Mouse (Mus musculus): ENCODE measurements around the gene Pin1rt1.
A peak's percentile ranks its signal among the peaks of the same experiment; 100 is the strongest.

Pin1rt1 gene

DNA sequence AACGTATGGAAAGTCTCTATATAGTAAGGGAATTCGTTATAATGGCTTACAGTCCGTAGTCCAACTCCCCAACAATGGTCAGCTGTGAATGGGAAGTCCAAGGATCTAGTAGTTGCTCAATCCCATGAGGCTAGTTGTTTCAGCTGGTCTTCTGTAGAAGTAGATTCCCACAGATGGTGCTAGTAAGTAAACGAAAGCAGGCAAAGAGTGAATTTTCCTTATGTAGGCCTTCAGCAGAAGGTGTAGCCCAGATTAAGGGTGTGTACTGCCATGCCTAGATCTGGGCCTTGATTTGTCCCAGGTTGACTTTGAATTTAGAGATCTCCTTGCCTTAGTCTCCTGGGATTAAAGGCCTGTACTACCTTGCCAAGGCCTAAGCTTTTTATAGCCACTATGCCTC, at the start of gene Pin1rt1:
Gene Pin1rt1, minus strand, starts transcription at position 101 of the 400 bp plus-strand sequence.
- DNase-seq (ENCODE audit: low read depth, low spot score), result no peak

DNA sequence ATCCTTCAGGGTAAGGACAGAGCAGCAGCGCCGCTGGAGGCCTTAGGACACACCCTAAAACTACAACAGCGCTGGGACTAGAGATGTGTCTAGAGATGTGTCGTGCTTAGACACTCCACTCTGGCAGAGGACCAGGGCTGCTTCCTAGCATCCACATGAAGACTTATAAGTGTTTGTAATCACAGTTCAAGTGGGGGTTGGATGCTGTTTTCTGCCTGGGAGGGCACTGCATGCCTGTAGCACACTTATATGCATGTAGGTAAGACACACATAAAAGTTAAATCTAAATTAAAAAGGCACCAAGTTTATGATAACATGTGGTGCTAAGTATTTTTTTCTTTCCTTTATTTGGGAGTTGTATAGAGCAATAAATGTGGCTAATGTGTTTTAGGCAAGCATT, 47.8 kb upstream of the Pin1rt1 start:
- DNase-seq (ENCODE audit: low read depth, low spot score), result no peak

DNA sequence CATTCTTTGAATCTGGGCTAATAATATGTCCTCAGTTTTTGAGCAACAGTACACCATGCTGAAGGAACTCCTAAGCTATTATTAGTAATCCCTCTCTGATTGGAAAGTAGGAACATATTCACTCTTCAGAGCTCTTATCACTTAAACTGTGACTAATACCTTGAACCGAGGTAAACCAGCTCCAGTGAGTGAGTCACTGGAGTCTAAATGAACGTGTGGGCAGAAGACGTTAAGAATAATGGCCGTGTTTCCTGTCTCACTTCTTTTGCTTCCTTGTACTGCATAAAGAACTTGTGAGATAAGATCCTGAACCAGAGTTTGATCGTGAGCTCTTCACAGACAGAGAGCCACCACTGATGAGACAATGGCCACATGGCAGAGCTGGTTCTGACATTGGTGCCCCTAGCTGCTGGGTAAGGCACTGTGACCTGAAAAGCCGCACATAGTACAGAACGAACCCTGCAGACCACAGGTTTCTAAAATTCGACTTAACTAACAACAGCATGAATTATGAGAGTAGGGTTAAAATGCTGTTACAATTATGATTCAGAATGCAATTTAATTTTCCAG, 47.0 kb upstream of the Pin1rt1 start:
- no peak for DNase-seq (ENCODE audit: low read depth, low spot score)

DNA sequence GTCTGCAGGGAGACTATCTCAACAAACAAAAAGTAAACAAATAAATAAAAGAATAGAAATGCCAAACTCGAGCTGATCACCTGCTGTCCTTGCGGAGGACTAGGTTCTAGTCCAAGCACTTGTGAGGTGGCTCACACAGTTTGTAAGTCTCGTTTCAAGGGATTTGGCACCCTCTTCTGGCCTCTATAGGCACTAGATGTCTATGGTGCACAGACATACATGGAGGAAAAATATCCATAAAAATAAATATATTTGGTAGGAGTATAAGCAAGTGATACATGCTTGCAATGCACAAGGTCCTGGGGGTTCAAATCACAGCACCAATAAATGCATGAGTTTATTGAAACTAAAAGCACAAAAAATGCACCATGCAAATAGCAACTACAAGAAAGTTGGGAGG, 34.4 kb upstream of the Pin1rt1 start:
- DNase-seq (ENCODE audit: low read depth, low spot score), result no peak

DNA sequence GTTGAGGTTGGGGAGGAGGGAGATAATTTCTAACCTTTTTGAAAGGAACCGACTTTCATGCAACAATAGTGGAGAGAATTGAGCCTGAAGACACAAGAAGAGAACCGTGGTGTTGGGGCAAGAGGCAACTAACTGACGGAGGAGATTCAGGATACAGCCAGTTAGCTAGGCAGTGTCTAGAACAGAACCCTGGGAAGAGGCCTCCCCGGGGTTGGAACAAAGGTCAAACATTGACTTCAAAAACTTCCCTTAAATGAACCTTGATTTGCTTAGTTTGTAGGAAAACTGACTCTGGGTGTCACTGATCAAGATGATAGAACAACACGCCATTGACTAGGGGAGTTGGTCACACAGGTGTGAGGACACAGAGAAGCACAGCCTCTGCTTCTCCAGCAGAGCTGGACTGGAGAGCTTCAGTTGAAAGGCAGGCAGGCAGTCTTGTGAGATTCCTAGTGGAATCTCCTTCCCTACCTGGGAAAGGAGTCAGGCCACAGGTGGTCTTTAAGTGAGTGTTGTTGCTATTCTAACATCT, 32.5 kb upstream of the Pin1rt1 start:
- no peak for DNase-seq (ENCODE audit: low read depth, low spot score)

DNA sequence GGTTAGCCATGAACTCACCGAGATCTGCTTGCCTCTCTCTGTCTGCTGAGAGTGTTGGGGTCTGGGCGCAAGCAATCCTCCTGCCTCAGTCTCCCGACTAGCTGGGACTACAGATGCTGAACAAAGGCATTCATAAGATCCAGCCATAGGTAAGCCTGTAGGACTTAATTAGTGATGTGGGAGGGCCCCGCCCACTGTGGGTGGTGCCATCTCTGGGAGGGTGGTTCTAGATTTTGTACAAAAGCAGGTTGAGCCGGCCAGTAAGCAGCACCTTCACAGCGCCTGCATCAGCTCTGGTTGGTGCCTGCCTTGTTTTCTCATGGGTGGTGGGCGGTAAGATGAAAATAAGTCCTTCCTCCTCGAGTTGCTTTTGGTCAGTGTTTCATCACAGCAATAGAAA, 30.1 kb upstream of the Pin1rt1 start:
- no peak for DNase-seq (ENCODE audit: low read depth, low spot score)

DNA sequence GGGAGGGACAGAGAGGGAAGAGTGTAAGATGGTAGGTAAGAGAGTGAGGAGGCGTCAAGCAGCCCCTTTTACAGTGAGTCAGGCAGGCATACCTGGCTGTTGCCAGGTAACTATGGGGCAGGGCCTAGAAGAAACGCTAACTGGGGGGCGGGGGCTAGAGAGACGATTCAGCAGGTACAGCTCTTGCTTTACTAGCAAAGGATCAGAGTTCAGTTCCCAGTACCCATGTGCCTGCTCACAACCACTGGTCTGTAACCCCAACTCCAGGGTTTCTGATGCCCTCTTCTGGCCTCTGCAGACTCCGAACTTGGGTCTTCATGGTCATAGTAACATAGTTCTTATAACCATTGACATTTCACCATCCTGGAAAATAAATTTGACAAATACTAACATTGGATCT, 27.8 kb upstream of the Pin1rt1 start:
- no peak for DNase-seq (ENCODE audit: low read depth, low spot score)

DNA sequence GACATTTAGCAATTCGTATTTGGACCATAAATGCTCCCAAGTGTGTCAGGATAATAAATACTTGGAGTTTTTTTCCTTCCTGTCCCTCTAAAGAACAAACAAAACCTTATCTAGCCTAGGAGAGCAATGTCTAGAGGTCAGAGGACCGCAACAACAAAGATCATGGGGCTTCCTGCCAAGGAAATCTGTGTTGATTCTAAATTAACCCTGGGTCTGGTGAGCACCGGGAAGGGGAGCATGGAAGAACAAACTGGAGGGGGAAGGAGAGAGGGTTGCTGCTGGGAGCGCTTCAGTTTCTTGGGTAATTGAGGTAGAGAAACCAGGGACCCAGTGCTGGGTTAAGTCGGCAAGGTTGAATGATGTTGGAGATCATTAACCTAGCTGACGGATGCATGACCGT, 27.0 kb upstream of the Pin1rt1 start:
- no peak for DNase-seq (ENCODE audit: low read depth, low spot score)

DNA sequence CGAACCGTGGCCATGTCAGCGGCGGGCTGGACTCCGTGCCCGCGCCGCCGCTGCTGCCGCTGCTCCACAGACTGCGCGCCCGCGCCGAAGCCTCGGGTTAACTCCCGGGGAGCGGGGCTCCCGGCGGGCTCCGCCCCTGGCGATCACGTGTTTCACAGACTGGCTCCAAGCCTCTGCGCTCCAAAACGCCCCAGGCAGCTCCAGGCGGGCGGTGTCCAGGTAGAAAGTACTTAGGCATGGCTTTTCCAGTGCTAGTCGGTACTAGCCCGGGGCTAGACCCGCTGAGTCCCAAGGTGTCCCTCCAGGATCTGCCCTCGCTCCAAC, 26.5 kb upstream of the Pin1rt1 start, which contains the start of gene Depdc7:
Gene Depdc7, minus strand, starts transcription at position 138 of the 324 bp plus-strand sequence.
- peak; percentile 80 for DNase-seq (ENCODE audit: low read depth, low spot score)

DNA sequence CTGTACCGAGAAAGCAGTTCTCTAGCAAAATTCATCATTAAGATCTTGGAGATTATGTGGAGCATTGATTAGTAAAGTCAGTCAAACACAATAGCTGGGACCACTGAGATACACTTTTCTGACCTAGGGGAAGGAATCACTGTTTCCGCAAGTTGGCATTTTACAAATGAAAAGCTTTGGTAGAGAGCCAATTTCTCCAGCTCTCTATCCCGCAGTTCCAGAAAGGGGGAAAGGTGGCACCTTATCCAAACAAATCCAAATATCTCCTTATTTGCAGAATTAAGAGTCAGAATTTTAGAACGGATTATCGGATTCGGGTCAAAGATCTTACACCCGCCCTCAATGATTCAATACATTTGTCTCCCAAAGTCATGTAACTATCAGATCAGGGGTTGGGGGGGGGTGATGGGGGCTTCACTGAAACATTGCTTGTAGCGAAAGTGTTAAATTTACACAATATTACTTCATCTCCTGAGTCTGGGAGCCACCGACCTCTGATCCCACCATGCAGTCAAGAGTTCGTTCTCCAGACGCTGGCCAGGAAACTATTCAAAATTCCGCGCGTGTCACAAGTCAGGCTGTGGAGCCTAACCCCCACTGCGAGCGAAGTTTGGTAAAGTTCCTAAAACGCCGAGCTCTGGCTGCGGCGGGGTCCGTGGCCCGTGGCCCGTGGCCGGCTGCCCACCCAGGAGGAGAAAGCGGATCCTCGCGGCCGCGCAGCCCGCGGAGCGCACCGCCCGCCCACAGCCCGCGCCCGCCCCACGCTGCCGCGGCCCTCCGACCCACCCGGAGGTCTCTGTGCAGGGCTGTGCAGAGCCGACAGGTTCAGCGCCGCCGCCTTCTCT, 25.9 kb upstream of the Pin1rt1 start:
- DNase-seq (ENCODE audit: low read depth, low spot score), result no peak

DNA sequence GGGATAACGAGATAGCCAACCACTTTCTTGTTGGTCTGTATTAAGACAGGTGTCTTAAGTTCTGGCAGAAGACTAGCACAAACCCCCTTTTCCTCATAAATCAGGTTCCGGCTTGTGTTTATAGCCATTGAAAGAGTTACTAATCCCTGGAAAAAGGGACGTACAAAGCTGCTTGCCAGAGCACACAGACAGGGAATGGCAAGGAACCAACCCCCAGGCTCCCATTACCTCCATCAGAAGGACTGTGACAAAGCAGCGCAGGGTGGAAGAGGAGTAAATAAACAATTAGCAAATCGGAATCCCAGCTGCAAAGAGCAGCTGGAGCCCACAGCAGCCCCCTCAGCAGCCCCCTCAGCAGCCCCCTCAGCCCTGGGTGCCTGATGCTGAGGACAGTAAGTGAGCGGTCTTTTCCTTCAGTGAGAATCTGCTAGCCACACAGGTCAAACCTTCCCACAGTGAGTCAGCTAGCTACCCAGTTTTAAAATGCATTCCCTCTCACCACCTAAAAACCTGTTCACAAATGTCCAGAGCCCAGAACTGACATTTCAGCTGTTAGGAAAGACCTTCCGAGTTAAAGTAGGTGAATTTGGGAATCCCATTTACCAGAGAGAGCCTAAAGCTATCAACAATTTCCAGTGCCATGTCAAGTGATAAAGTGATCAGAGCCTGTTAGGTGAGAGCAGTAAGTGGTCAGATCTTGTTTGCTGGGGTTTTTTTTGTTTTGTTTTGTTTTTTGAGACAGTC, 25.0 kb upstream of the Pin1rt1 start:
- no peak for DNase-seq (ENCODE audit: low read depth, low spot score)

DNA sequence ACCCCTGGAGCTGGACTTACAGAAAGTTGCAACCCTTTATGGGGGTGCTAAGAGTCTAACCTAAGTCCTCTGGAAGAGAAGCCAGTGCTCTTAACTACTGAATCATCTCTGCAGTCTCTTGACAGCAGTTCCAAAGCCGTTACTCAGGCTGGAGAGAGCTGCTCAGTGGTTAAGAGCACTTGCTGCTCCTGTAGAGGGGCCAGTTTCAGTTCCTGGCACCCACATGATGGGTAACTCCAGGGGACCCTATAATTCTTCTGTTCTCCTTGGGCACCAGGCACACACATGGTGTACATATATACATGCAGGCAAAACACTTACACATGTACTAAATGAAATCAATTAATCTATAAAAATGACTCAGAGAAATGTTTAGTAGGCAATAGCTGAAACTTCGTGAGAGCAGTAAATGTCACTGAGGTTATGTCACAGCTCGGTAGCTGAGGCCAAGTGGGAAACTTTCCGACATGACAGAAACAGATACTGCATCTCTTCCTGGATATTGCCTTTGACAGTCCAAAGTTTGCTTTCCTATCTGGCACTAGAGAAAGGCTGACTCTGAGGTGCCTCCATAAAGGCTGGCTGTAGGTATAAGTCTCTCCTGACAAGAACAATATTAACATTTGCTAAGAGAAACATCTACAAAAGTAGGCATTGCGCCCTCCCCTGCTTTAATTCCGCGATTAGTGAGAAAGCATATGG, 24.2 kb upstream of the Pin1rt1 start:
- DNase-seq (ENCODE audit: low read depth, low spot score), result no peak

DNA sequence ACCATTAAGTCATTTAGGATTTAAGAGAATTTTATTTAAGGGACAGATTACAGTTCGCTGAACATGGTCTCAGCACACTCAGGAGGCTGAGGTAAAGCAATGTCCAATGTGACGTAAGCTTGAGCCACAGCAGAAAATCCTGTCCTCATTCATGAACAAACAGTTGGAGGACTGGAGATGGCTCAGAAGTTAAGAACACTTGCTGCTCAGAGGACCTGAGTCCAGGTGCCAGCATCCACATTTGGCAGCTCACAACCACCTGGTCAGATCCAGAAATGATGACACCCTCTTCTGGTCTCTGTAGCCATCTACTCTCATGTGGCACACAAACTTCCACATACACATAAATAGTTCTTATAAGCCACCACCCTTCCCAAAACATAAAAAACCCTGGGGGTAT, 23.5 kb upstream of the Pin1rt1 start:
- DNase-seq (ENCODE audit: low read depth, low spot score), result no peak

DNA sequence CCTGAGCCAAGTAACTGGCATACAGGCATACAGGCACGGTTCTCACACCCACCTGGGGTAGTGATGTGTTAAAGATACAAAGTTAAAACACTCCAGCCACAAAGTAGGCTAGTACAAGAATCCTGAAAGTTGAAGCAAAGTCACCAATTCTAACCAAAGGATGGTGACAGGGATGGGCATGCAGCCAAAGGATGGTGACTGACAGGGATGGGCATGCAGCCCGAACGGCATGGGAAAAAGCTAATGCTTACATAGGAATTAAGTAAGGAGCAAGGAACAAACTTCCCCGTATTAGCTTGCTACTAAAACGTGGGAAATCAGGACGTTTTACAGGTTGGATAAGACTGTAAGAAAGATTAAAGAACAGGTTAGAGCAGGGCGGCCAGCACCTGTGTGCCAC, 20.1 kb upstream of the Pin1rt1 start:
- DNase-seq (ENCODE audit: low read depth, low spot score), result no peak

DNA sequence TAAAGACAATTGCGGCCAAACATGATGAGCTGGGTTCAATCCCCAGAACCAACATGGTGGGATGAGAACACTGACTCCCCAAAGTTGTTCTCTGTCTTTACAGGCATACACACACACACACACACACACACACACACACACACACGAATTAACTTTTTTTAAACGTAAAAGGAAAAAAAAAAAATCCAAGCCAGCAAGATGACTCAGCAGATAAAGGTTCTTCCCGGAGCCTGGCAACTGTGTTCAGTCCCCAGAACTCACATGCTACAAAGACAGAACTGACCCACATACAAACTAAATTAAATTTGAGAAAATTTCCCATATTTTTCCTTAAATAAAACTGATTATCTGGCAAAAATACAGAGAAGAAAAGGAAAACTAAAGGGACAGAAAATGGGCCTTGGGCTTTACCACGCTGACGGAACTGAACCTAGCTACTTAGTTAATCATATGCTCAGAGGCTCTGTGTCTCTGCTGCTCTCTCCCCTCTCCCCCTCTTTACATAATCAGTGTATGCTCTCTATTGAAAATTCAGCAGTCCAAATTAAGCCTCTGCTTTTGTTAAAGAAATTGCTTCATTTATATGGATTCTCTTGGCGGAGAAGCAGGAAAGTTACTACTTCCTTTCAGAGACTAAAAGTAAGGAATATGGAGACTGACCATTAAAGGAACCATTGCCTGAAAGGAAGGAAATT, 16.5 kb upstream of the Pin1rt1 start:
- DNase-seq (ENCODE audit: low read depth, low spot score), result no peak

DNA sequence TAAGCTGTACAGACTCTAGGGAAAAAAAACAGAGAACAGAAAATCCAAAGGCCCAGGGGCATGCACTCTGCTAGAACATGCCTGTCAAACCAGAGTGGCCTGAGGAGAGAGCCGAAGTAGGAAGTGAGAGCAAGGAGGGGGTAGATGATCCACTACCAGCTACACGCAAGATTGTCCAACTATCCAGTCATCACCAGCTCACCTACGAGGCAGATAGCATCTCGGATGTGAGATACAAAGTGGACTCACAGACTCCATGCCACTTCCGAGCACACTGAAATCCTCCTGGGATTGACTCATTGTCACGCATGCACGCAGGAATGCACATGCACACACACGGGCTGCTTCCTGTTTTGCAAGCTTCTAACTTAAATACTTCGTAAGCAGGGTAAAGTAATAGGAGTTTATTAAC, 15.9 kb upstream of the Pin1rt1 start:
- DNase-seq (ENCODE audit: low read depth, low spot score), result no peak

DNA sequence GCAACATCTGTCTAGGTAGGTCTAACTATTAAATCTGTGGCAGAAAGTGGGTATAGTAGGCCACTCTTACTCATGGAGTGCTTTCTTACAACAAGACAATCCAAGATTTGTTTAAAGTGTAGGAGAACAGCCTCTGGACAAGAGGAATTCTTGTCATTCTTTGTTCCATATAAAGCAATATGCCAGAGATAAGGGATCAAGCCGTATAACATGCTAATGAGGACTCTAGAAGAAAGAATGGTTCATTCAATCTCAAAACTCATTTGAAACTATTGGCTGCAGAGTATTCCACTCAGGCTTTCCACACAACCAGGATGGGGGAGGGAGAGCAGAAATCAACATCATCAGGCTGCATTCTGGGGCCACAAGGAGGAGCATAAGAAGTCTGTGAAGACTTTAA, 11.2 kb upstream of the Pin1rt1 start:
- no peak for DNase-seq (ENCODE audit: low read depth, low spot score)

DNA sequence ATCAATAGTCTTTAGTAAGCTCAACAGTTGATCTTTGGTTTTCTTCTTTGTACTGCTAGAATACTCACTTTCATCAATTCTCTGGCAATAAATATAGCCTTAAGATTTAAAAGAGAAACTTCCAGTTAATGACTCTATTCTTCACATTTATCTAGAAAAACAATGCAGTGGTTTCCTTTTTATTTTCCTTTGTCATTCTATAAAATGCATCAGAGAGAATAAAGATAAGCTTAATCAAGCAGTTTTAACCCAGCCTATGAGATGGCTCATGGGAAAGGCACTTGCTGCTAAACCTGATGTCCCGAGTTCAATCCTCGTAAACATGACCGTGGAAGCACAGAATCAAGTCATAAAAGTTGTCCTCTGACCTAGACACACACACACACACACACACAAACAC, 5.8 kb upstream of the Pin1rt1 start:
- no peak for DNase-seq (ENCODE audit: low read depth, low spot score)

DNA sequence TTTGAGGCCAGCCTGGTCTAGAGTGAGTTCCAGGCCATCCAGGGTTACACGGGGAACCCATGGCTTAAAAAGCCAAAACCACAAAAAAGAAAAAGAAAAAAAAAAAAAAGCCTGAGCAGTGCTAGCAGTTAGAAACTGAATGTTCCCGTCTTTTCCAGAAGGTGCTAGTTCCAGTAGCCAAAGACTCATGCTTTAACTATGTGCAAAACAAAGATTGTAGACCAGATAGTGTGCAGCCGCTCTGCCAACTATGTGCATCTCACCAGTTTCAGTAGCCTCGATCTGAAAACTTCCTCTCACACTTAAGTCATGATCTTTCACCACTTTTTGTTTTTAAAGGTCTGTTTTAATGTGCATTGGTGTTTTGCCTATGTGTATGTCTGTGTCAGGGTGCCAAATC, 1.6 kb upstream of the Pin1rt1 start:
- DNase-seq (ENCODE audit: low read depth, low spot score), result no peak

DNA sequence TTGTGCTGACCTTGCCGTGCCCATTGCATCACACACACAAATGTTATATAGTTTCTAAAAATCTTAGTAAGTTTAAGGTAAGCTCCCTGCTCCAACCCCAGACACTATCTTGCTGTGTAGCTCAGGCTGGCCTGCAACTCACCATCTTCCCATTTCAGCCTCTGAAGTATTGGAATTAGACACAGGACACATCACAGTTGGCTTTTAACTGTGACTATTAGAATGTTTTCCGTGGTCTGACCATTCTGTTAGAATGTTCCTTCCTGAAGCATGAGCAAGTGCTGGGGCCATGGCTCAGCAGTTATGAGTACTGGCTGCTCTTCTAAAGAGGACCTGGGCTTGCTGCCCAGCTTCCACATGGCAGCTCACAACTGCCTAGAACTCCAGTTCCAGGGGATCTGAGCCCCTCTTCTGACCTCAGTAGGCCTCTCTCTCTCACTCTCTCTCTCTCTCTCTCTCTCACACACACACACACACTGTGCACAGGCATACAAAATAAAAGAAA, 1.1 kb upstream of the Pin1rt1 start:
- no peak for DNase-seq (ENCODE audit: low read depth, low spot score)

DNA sequence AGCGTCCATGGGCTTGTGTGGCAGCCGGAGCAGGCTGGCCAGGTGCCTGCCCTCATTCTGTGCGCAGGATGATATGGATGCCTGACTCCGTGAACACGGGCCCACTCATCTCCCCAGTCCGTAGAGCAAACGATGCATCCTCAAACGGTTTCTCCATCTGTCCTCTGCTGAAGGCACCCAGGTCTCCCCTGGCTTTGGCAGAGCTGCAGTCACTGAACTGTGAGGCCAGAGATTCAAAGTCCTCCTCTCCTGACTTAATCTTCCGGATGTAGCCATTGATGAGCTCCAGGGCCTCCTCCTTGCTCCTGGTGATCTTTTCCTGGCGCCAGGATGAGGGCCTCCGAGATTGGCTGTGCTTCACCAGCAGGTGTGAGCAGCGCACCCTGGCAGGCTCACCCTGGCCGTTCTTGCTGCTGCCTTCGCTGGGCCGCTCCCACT, 1.9 kb downstream of the Pin1rt1 start:
- no peak for DNase-seq (ENCODE audit: low read depth, low spot score)
